Mouse (Mus musculus): ENCODE measurements around the gene Rgs6.

DNA sequence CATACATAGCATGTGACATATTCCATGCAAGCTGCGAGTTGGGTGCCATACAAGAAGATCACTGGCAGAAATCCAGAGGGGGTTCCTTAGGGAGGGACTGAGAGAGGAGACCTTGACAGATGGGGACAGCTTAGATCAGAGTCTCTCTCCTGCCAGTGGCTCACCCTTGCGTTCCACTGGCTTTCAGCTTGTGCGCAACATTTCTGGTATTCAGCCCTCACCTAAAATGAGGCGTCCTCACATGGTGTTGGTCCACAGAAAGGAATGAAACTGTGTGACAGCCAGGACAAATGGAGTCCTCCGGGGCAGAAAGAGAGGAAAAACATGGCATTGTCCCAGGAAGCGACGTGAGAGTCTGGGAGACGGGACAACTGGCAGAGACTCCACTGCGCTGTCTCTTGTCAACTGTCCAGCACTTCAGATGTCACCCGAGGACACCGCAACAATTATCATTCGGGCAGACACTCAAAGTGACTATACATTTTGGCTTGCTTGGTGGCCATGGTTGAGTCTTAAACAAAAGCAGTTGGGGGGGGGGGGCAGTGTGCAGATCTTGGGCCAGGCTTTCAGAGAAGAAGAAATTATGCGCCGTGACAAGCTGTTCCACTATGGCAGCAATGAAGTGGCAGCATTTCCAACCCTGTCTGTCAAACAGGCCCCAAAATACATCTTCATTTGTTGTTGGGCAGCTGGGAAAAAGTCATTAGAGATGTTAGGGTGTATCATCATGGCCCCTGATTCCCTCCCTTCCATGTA, 344.8 kb downstream of the Rgs6 start:
- no peak for TF ChIP-seq POLR2A (IDR thresholded peaks at IDR 0.05; ENCODE audit: insufficient read depth, low read length)
- TF ChIP-seq EP300 (IDR thresholded peaks at IDR 0.05; ENCODE audit: insufficient read depth, low read depth, low read length) = no peak

Data from ES-Bruce4 (cell line).